Mouse (Mus musculus): ENCODE measurements around the gene Adam8. TPM values are rescaled to one million over a fixed set of nuclear protein-coding genes. Genes with fewer than 3 reads are reported as not detected.

Adam8 gene
- polyA plus RNA-seq, 1 experiment from 2014 or later, result 0.27 TPM

DNA sequence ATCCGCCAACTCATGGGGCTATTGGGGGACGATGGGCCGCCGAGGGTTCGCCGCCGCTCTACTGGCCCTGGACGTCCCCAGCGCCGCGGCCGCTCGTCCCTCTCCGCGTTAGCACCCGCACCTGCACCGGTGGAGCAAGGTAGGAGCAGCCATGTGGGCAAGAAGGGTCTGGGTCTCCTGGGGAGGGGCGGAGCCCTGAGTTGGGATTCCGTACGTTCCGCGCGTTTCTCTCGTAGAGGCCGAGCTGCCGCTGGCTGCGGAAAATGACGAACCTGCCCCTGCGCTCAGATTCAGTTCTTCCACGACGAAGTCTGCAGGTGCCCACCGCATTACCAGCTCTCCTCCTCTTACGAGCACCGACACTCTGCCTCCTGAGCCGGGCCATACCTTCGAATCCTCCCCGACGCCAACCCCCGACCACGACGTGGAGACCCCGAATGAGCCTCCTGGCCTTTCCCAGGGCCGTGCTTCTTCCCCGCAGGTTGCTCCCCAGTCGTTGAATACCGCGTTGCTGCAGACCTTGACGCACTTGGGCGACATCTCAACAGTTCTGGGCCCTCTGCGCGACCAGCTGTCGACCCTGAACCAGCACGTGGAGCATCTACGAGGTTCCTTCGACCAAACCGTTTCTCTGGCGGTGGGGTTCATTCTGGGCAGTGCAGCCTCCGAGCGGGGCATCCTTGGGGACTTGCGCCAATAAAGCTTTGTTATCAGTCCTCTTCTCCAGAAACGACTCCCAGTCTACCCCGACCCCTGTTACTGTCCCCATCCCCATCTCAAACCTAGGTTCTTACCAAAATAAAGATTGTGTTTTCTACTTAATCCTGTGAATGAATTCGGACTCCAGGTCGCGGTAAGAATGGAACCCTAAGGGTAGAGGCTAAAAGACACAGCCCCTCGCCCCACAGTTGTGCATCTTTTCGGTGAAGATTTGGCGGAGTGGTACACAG lies 47.8 kb downstream of the Adam8 start:
- peaks cover 4% of the 10 kb centered on the region for H3K4me1 ChIP-seq (replicated peaks)
- H3K4me3 ChIP-seq (replicated peaks), result peak overlapping the region; percentile 28
- H3K27me3 ChIP-seq, result peaks cover 93% of the 10 kb centered on the region
- H3K9me3 ChIP-seq (replicated peaks), result no peaks in the 10 kb centered on the region
- no peak overlapping the region for H3K27ac ChIP-seq
- no peaks in the 10 kb centered on the region for H3K36me3 ChIP-seq
- H3K4me2 ChIP-seq, result peak overlapping the region; percentile 44
- DNase-seq (no peak), ATAC-seq (ENCODE audit: low read depth) (no peak)
- WGBS (ENCODE audit: insufficient replicate concordance), result 4% methylated on average over 68 of the region's 68 CpGs
- H3K9ac ChIP-seq, result no peak overlapping the region

DNA sequence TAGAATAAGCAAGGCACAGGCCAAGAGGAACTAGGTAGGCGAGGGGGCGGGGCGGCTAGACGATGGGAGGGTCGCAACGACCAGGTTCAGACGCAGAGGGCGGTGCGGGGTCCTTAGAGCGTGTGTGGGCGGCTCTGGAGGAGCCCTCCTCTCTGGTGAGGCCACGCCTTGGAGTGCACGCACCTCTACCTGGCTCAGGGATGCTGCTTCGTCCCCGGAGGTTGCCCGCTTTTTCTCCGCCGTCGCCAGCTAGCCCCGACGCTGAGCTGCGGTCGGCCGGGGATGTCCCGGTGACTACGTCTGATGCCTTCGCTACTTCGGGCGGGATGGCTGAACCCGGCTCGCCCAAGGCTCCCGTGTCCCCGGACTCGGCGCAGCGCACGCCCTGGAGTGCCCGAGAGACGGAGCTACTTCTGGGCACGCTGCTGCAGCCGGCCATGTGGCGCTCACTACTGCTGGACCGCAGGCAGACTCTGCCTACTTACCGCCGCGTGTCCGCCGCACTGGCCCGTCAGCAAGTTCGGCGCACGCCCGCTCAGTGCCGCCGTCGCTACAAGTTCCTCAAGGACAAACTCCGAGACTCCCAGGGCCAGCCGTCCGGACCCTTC lies 48.6 kb downstream of the Adam8 start, which contains the start of gene Utf1:
Utf1 (plus strand) TSS at position 116 of the 608 bp plus-strand sequence.
- DNase-seq (no peak), ATAC-seq (ENCODE audit: low read depth) (no peak)
- Histone ChIP-seq H3K9ac (no peak within 1 kb of the TSS), H3K4me2 (peak within 1 kb of the TSS; percentile 44), H3K27ac (no peak within 1 kb of the TSS), H3K36me3 (no peaks in the 10 kb centered on the region), H3K4me1 (replicated peaks) (0 out of 2 replicates have a peak, but pooled peaks cover 2% of the 10 kb centered on the region), H3K27me3 (peaks cover 91% of the 10 kb centered on the region), H3K9me3 (replicated peaks) (no peaks in the 10 kb centered on the region), H3K4me3 (replicated peaks) (peak within 1 kb of the TSS; percentile 28)
- 2% methylated on average over 59 of the region's 59 CpGs for WGBS (ENCODE audit: insufficient replicate concordance)

DNA sequence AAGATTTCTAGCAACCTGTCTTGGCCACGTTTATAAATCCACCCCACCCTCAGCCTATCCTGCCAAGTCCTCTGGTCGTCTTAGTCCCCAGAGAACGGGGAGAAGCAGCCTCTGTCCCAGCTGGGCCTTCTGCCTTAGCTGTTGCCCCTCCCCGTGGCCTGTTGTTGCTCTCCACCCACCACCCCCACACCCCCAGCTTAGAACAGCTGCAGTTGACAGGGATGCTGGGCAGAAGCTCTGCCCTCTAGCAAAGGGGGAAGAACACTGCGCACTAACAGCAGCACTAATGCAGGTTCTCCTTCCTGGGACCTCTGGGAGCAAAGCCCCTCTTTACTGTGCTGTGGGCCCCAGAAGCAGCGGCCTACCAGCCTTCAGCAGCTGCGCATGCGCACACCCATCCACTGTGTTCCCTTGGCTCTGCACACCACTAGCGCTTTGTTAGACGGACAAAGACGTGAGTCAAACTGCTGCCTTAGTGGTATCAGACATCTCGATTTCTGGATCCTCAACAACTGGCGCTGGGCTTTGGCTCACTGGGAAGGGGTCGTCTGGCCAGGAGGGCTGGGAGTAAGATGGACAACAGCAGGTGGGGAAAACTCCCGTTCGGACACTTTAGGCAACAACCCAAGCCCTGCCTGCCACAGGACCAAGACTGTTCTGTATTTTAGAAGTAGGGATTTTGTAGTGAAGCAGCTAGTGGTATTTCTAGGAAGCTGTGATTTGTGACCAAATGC lies 51.7 kb downstream of the Adam8 start:
- ATAC-seq (ENCODE audit: low read depth) (no peak), DNase-seq (no peak)
- Histone ChIP-seq H3K27me3 (peaks cover 70% of the 10 kb centered on the region), H3K4me2 (no peak overlapping the region), H3K9ac (no peak overlapping the region), H3K9me3 (replicated peaks) (no peaks in the 10 kb centered on the region), H3K36me3 (no peaks in the 10 kb centered on the region), H3K4me3 (replicated peaks) (no peak overlapping the region), H3K4me1 (replicated peaks) (0 out of 2 replicates have a peak, but pooled peaks cover 2% of the 10 kb centered on the region), H3K27ac (no peak overlapping the region)
- WGBS (ENCODE audit: insufficient replicate concordance), result 56% methylated on average over 16 of the region's 16 CpGs

DNA sequence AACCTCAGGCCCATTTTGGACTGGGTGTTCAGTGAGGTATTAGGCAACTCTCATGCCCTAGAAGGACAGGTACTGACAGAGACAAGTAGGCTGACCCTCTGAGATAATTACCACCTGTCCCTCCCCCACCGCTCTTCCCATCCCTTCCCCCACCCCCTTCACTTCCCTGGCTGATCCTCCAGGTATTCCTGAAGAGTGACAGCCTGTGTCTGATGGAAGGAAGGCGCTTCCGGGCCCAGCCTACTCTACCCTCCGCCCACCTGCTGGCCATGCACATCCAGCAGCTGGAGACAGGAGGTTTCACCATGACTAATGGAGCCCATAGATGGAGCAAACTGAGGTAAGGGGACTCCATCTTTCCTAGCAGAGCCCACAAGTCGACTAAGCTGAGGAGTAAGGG lies 54.6 kb downstream of the Adam8 start:
- Histone ChIP-seq H3K9me3 (replicated peaks) (no peaks in the 10 kb centered on the region), H3K27ac (no peak overlapping the region), H3K4me3 (replicated peaks) (no peak overlapping the region), H3K4me2 (no peak overlapping the region), H3K4me1 (replicated peaks) (no peaks in the 10 kb centered on the region), H3K9ac (no peak overlapping the region), H3K36me3 (no peaks in the 10 kb centered on the region), H3K27me3 (peaks cover 41% of the 10 kb centered on the region)
- 43% methylated on average over 5 of the region's 5 CpGs for WGBS (ENCODE audit: insufficient replicate concordance)
- no peak for ATAC-seq (ENCODE audit: low read depth)
- DNase-seq, result no peak

DNA sequence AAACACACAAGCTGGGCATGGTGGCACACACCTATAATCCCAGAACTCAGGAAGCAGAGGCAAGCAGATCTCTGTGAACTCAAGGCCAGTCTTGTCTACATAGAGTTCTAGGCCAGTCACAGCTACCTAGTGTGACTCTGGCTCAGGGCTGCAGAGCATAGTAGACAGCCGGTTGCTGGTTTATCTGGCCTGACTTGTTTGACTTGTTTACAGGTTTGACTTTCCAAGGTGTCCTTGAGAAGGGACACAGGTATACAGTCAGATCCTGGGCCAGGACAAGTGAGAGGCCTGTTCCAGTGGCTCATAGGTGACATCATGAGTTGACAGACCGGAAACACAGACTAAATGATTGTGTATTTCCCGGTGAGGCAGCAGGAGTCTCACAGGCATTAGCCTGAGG lies 55.2 kb downstream of the Adam8 start:
- DNase-seq (no peak), ATAC-seq (ENCODE audit: low read depth) (no peak)
- no peak overlapping the region for H3K4me3 ChIP-seq (replicated peaks)
- no peak overlapping the region for H3K27ac ChIP-seq
- no peak overlapping the region for H3K9ac ChIP-seq
- H3K4me2 ChIP-seq, result no peak overlapping the region
- 61% methylated on average over 3 of the region's 3 CpGs for WGBS (ENCODE audit: insufficient replicate concordance)
- H3K9me3 ChIP-seq (replicated peaks), result no peaks in the 10 kb centered on the region
- peaks cover 35% of the 10 kb centered on the region for H3K27me3 ChIP-seq
- no peaks in the 10 kb centered on the region for H3K4me1 ChIP-seq (replicated peaks)
- no peaks in the 10 kb centered on the region for H3K36me3 ChIP-seq

DNA sequence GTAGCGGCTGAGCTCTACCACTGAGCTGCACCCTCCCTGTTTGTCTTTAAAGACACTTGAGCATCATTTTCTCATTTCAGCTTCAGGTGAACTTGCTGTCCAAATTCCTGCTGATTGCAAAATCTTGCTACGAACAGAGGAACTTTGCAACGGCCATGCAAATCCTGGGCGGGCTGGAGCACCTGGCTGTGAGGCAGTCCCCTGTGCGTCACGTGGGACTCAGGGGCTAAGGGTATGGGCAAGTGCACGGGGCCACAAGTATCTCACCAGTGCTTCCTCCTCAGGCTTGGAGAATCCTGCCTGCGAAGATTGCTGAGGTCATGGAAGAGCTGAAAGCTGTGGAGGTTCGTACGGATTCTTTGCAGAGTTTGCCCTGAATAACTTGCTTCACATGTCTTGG lies 55.7 kb downstream of the Adam8 start:
- Histone ChIP-seq H3K27ac (no peak overlapping the region), H3K4me2 (no peak overlapping the region)
- WGBS (ENCODE audit: insufficient replicate concordance), result 58% methylated on average over 10 of the region's 10 CpGs

DNA sequence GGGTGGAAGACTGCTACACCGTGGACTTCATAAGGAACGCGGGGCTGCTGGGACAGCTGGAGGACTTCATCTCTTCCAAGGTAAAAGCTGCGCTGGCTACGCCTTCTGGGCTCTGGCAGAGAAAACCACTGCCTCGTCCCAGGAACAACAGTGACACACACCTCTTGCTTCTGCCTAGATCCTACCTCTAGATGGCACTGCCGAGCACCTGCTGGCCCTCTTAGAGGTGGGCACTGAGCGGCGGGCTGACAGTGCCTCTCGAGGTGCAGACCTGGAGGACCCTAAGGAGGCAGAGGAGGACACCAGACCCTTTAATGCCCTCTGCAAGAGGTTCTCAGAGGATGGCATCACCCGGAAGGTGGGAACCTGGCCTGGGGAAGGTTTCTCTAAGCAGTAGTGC lies 61.6 kb downstream of the Adam8 start:
- ATAC-seq (ENCODE audit: low read depth), result 0 out of 2 replicates have a peak, but pooled peaks have one; percentile 48
- no peaks in the 10 kb centered on the region for H3K27me3 ChIP-seq
- 16% methylated on average over 11 of the region's 11 CpGs for WGBS (ENCODE audit: insufficient replicate concordance)

More for the DNA sequence above, 55.7 kb downstream of the Adam8 start:
- no peaks in the 10 kb centered on the region for H3K36me3 ChIP-seq
- H3K9ac ChIP-seq, result no peak overlapping the region
- ATAC-seq (ENCODE audit: low read depth) (no peak), DNase-seq (no peak)
- H3K27me3 ChIP-seq, result peaks cover 30% of the 10 kb centered on the region
- H3K4me3 ChIP-seq (replicated peaks), result no peak overlapping the region
- no peaks in the 10 kb centered on the region for H3K4me1 ChIP-seq (replicated peaks)
- H3K9me3 ChIP-seq (replicated peaks), result no peaks in the 10 kb centered on the region

More for the DNA sequence above, 61.6 kb downstream of the Adam8 start:
- H3K9me3 ChIP-seq (replicated peaks), result no peaks in the 10 kb centered on the region
- DNase-seq, result no peak
- no peak overlapping the region for H3K4me3 ChIP-seq (replicated peaks)
- no peaks in the 10 kb centered on the region for H3K4me1 ChIP-seq (replicated peaks)
- H3K9ac ChIP-seq, result no peak overlapping the region
- H3K4me2 ChIP-seq, result no peak overlapping the region
- H3K36me3 ChIP-seq, result no peaks in the 10 kb centered on the region
- no peak overlapping the region for H3K27ac ChIP-seq

MicroRNAs within 50 kb of the gene (microRNA counts, 519-probe panel; counts per million panel counts)
- microRNA mmu-miR-202-3p, result 114 counts per million
- 3,505 counts per million, percentile 23 among the panel's probes with 10 or more counts for microRNA mmu-miR-202-5p

Small RNA genes within 50 kb of the gene (microRNA-seq; reads per million reads assigned to microRNA genes)
- gene Mir202 (not detected), gene Mir7062 (not detected), gene mmu-mir-7686 (not detected)

Other genes starting within 250 kb of the Adam8 start
- gene Adgra1, start 158.4 kb downstream of the Adam8 start, polyA plus RNA-seq (2015; fragmentation: Nextera tagmentation; extraction: Ambion mirVana), result not detected in 2 replicates
- 0.02 TPM in 1 of 2 replicates, not detected in the other for gene Kndc1, start 97.9 kb downstream of the Adam8 start, polyA plus RNA-seq (2015; fragmentation: Nextera tagmentation; extraction: Ambion mirVana)
- not detected in 2 replicates for gene Utf1, start 48.8 kb downstream of the Adam8 start, polyA plus RNA-seq (2015; fragmentation: Nextera tagmentation; extraction: Ambion mirVana)
- not detected in 2 replicates for gene 6430531B16Rik, start 13.8 kb downstream of the Adam8 start, polyA plus RNA-seq (2015; fragmentation: Nextera tagmentation; extraction: Ambion mirVana)
- 22.9 and 23.6 TPM in 2 replicates for gene Zfp511, start 43.8 kb upstream of the Adam8 start, polyA plus RNA-seq (2015; fragmentation: Nextera tagmentation; extraction: Ambion mirVana)
- 28.8 and 31.3 TPM in 2 replicates for gene Tubgcp2, start 44.1 kb upstream of the Adam8 start, polyA plus RNA-seq (2015; fragmentation: Nextera tagmentation; extraction: Ambion mirVana)
- gene Msx3, start 56.5 kb upstream of the Adam8 start, polyA plus RNA-seq (2015; fragmentation: Nextera tagmentation; extraction: Ambion mirVana), result not detected in 2 replicates
- gene Caly, start 90.0 kb upstream of the Adam8 start, polyA plus RNA-seq (2015; fragmentation: Nextera tagmentation; extraction: Ambion mirVana), result 0.12 and 0.33 TPM in 2 replicates
- not detected in 2 replicates for gene Prap1, start 100.8 kb upstream of the Adam8 start, polyA plus RNA-seq (2015; fragmentation: Nextera tagmentation; extraction: Ambion mirVana)
- 6.8 and 7.6 TPM in 2 replicates for gene Fuom, start 109.9 kb upstream of the Adam8 start, polyA plus RNA-seq (2015; fragmentation: Nextera tagmentation; extraction: Ambion mirVana)
- gene Paox, start 123.2 kb upstream of the Adam8 start, polyA plus RNA-seq (2015; fragmentation: Nextera tagmentation; extraction: Ambion mirVana), result 10.5 and 10.9 TPM in 2 replicates
- gene Echs1, start 123.9 kb upstream of the Adam8 start, polyA plus RNA-seq (2015; fragmentation: Nextera tagmentation; extraction: Ambion mirVana), result 80.0 and 93.8 TPM in 2 replicates
- gene Mtg1, start 145.0 kb upstream of the Adam8 start, polyA plus RNA-seq (2015; fragmentation: Nextera tagmentation; extraction: Ambion mirVana), result 20.3 and 21.1 TPM in 2 replicates
- gene Sprn, start 162.3 kb upstream of the Adam8 start, polyA plus RNA-seq (2015; fragmentation: Nextera tagmentation; extraction: Ambion mirVana), result 0.02 TPM in 1 of 2 replicates, not detected in the other
- not detected in 2 replicates for gene Olfr522, start 172.2 kb upstream of the Adam8 start, polyA plus RNA-seq (2015; fragmentation: Nextera tagmentation; extraction: Ambion mirVana)
- gene Olfr523, start 180.7 kb upstream of the Adam8 start, polyA plus RNA-seq (2015; fragmentation: Nextera tagmentation; extraction: Ambion mirVana), result not detected in 2 replicates
- not detected in 2 replicates for gene Olfr524, start 213.4 kb upstream of the Adam8 start, polyA plus RNA-seq (2015; fragmentation: Nextera tagmentation; extraction: Ambion mirVana)
- gene Cd163l1, start 225.7 kb upstream of the Adam8 start, polyA plus RNA-seq (2015; fragmentation: Nextera tagmentation; extraction: Ambion mirVana), result 0.03 and 0.07 TPM in 2 replicates

Measured in liver, embryonic 13.5 days (tissue).